Mouse (Mus musculus): ENCODE results near the gene Tnfsf12. TPM values are rescaled to one million over a fixed set of nuclear protein-coding genes. Genes with fewer than 3 reads are reported as not detected.

The Tnfsf12 gene
- polyA plus RNA-seq, 1 experiment from 2014 or later = 2.8 TPM

DNA sequence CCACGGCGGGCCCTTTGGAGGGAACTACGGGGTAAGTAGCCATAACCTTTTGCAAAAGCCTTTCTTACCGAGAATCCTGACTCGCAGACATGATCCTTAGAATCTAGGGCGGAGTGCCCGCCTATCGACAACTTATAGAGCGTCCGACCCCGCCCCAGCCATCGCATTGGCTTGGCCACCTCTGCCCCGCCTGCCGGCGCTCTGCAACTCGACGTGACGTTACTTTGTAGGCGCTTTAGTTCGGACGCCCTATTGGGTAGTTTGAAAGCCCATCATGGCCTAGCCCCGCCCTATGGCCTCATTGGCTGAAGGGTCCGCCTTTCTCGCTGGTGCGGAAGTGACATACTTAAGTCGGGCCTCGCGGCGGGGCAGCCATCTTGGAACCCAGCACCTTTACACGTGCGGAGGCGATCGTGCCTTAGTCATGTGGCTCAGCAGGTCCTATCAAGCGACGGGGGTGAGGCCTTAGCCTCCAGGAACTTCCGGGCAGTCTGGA, 23.4 kb downstream of the Tnfsf12 start, which contains the start of gene Eif4a1:
Gene Eif4a1, minus strand, starts transcription at position 213 of the 496 bp plus-strand sequence.
- Histone ChIP-seq H3K27ac (ENCODE audit: low read length) (peak within 1 kb of the TSS; percentile 97), H3K27me3 (ENCODE audit: control insufficient read depth, insufficient read depth, low read depth, low read length) (no peaks in the 10 kb centered on the region), H3K4me3 (ENCODE audit: low read depth, low read length) (peak within 1 kb of the TSS; percentile 97), H3K4me2 (ENCODE audit: low read depth, low read length) (peak within 1 kb of the TSS; percentile 78), H3K9ac (ENCODE audit: low read depth, low read length) (peak within 1 kb of the TSS; percentile 98), H3K4me1 (ENCODE audit: control insufficient read depth, low read depth, low read length) (peaks cover 22% of the 10 kb centered on the region), H3K9me3 (replicated peaks; ENCODE audit: control insufficient read depth, low read length) (no peaks in the 10 kb centered on the region), H3K36me3 (ENCODE audit: control insufficient read depth, insufficient read depth) (peaks cover 64% of the 10 kb centered on the region)
- WGBS (ENCODE audit: insufficient replicate concordance) = under 1% methylated on average over 36 of the region's 36 CpGs
- peak; percentile 95 for ATAC-seq (ENCODE audit: low read depth)

DNA sequence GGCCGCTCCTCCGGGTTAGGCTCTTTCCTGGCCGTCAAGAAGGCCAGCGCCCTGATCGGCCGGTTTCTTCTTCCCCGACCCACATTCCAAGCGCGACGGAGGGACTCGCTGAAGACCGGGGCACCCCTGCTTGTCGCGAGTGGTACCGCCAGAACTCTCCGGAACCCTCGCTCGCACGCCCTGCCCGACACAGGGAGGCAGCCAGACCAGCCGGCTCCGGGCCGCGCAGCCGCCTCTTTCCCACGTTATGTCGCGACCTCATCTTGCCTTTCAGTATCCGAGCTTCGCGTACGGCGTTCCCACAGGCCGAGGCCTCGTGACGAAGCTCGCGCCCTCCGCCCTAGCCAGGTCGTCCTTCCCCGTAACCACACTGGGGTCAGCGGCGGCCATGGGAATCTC, 23.9 kb downstream of the Tnfsf12 start:
- Histone ChIP-seq H3K9ac (ENCODE audit: low read depth, low read length) (peak overlapping the region; percentile 98), H3K9me3 (replicated peaks; ENCODE audit: control insufficient read depth, low read length) (no peaks in the 10 kb centered on the region), H3K4me1 (ENCODE audit: control insufficient read depth, low read depth, low read length) (peaks cover 22% of the 10 kb centered on the region), H3K36me3 (ENCODE audit: control insufficient read depth, insufficient read depth) (peaks cover 63% of the 10 kb centered on the region), H3K4me2 (ENCODE audit: low read depth, low read length) (peak overlapping the region; percentile 78), H3K27me3 (ENCODE audit: control insufficient read depth, insufficient read depth, low read depth, low read length) (no peaks in the 10 kb centered on the region), H3K4me3 (ENCODE audit: low read depth, low read length) (peak overlapping the region; percentile 97), H3K27ac (ENCODE audit: low read length) (peak overlapping the region; percentile 97)
- under 1% methylated on average over 43 of the region's 43 CpGs for WGBS (ENCODE audit: insufficient replicate concordance)
- ATAC-seq (ENCODE audit: low read depth) = no peak

DNA sequence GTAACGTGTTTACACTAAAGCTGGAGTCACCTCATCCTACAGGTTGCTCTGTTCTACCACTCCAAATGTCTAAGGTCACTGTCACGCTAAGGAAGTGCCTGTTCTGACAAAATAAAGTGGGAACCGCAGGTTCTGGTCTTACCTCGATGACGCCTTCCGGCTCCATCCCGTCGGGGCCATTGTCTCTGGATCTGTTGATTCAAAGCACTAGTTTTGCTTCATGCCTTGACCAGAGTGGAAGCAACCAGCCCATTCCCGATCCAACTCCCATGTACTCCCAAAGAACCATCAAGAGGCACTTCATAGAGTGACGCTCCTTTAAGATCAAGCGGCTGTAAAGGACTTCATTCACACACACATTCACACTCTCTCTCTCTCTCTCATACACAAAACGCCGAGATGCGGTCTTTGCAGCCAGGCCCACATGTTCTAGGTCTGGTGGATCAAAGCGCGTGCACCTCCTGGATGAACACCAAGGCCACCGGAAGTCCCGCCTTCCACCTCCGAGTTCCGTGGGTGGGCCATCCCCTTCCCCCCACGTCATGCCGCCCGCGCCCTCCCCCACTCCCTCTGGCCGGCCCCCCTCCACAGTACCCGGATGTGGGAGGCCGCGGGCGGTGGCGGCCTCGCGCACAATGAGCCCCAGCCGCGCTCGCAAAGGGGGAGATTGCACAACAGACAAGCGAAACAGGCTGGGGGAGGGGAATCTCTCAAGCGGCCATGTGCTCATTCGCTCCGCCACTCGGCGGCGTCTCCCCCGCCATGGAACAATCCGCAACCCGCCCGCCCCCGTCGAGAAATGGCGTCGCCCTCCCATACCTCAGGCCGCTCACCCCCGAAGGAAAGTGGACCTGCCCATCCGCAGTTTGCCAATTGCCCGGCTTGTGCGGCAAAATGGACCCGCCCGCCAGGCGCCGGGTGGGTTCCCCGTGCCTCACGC, 24.6 kb downstream of the Tnfsf12 start:
- peaks cover 22% of the 10 kb centered on the region for H3K4me1 ChIP-seq (ENCODE audit: control insufficient read depth, low read depth, low read length)
- peak overlapping the region; percentile 78 for H3K4me2 ChIP-seq (ENCODE audit: low read depth, low read length)
- H3K36me3 ChIP-seq (ENCODE audit: control insufficient read depth, insufficient read depth) = peaks cover 62% of the 10 kb centered on the region
- H3K9ac ChIP-seq (ENCODE audit: low read depth, low read length) = peak overlapping the region; percentile 98
- H3K27me3 ChIP-seq (ENCODE audit: control insufficient read depth, insufficient read depth, low read depth, low read length) = no peaks in the 10 kb centered on the region
- under 1% methylated on average over 55 of the region's 61 CpGs for WGBS (ENCODE audit: insufficient replicate concordance)
- H3K9me3 ChIP-seq (replicated peaks; ENCODE audit: control insufficient read depth, low read length) = no peaks in the 10 kb centered on the region
- peak overlapping the region; percentile 97 for H3K4me3 ChIP-seq (ENCODE audit: low read depth, low read length)
- H3K27ac ChIP-seq (ENCODE audit: low read length) = peak overlapping the region; percentile 97
- peak; percentile 68 for ATAC-seq (ENCODE audit: low read depth)

DNA sequence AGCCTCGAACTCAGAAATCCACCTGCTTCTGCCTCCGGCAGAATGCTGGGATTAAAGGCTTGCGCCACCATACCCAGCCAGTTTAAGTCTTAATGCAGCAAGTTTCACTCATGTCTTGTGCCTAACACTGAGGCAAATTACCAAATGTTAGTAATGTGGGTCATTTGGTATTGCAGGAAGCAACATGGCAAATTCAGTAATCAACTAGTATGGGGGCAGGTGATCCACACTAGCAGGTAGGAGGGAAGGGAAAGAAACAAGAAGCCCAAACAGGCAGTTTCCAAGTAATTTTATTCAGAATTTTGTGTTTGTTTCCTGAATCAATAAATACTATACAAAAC, 29.0 kb downstream of the Tnfsf12 start:
- no peaks in the 10 kb centered on the region for H3K27me3 ChIP-seq (ENCODE audit: control insufficient read depth, insufficient read depth, low read depth, low read length)
- no peak overlapping the region for H3K4me2 ChIP-seq (ENCODE audit: low read depth, low read length)
- H3K9me3 ChIP-seq (replicated peaks; ENCODE audit: control insufficient read depth, low read length) = no peaks in the 10 kb centered on the region
- no peak overlapping the region for H3K9ac ChIP-seq (ENCODE audit: low read depth, low read length)
- WGBS (ENCODE audit: insufficient replicate concordance) = 76% methylated on average over 3 of the region's 3 CpGs
- no peak overlapping the region for H3K27ac ChIP-seq (ENCODE audit: low read length)
- no peak overlapping the region for H3K4me3 ChIP-seq (ENCODE audit: low read depth, low read length)
- no peak for ATAC-seq (ENCODE audit: low read depth)
- H3K36me3 ChIP-seq (ENCODE audit: control insufficient read depth, insufficient read depth) = peaks cover 45% of the 10 kb centered on the region
- peaks cover 28% of the 10 kb centered on the region for H3K4me1 ChIP-seq (ENCODE audit: control insufficient read depth, low read depth, low read length)

DNA sequence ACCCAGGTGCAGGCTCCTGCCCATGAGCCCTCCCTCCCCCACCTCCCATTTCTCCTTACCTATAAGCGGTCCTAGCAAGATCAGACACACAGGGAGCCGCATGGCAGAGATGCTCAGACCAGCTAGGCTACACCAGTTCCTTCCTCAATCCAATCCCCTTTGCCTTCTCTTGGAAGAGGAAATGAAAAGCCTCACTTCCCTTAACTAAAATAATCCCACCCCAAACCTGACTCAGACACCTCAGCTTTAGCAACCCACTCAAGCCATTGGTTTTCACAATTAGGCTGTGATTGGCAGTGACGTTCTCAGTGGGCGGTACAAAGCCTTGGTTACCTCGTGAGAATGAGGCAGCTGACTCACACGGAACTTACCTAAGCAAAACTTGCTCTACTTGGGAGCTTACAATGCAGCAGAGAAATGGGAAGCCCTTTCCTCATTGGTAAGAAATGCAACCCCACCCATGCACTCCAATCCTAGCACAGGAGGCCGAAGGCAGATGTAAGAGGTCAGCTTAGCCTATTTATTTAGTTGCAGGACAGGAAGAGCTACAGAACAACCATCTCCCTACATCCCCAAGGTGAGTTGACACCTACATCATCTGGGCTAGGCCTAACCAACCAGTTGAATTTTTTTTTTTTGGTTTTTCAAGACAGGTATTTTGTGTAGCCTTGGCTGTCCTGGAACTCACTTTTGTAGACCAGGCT, 29.5 kb downstream of the Tnfsf12 start, which contains the start of gene Cd68:
Gene Cd68, minus strand, starts transcription at position 193 of the 704 bp plus-strand sequence.
- H3K9ac ChIP-seq (ENCODE audit: low read depth, low read length) = no peak within 1 kb of the TSS
- H3K9me3 ChIP-seq (replicated peaks; ENCODE audit: control insufficient read depth, low read length) = no peaks in the 10 kb centered on the region
- no peak within 1 kb of the TSS; the same call in 1 of the 2 replicates for H3K4me2 ChIP-seq (ENCODE audit: low read depth, low read length)
- WGBS (ENCODE audit: insufficient replicate concordance) = 22% methylated on average over 7 of the region's 7 CpGs
- peaks cover 45% of the 10 kb centered on the region for H3K36me3 ChIP-seq (ENCODE audit: control insufficient read depth, insufficient read depth)
- no peaks in the 10 kb centered on the region for H3K27me3 ChIP-seq (ENCODE audit: control insufficient read depth, insufficient read depth, low read depth, low read length)
- ATAC-seq (ENCODE audit: low read depth) = no peak
- peak within 1 kb of the TSS; percentile 45 for H3K27ac ChIP-seq (ENCODE audit: low read length)
- H3K4me1 ChIP-seq (ENCODE audit: control insufficient read depth, low read depth, low read length) = peaks cover 33% of the 10 kb centered on the region
- H3K4me3 ChIP-seq (ENCODE audit: low read depth, low read length) = no peak within 1 kb of the TSS

DNA sequence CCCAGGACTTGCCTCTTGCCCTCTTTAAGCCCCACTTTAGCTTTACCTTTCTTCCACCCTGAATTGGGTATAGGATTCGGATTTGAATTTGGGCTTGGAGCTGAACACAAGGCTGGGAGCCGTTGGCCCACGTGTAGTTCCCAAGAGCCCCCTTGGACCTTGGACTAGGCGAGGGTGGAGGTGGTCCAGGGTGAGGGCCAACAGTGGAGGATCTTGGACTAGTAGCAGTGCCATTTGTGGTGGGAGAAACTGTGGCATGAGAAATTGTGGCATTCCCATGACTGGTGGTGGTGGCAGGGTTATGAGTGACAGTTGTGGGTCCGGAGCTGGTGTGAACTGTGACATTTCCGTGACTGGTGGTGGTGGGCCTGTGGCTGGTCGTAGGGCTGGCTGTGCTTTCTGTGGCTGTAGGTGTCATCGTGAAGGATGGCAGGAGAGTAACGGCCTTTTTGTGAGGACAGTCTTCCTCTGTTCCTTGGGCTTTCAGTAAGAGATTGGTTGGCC, 30.1 kb downstream of the Tnfsf12 start:
- Histone ChIP-seq H3K4me2 (ENCODE audit: low read depth, low read length) (no peak overlapping the region; the same call in 1 of the 2 replicates), H3K27ac (ENCODE audit: low read length) (peak overlapping the region; percentile 45), H3K4me1 (ENCODE audit: control insufficient read depth, low read depth, low read length) (peaks cover 34% of the 10 kb centered on the region), H3K27me3 (ENCODE audit: control insufficient read depth, insufficient read depth, low read depth, low read length) (no peaks in the 10 kb centered on the region), H3K4me3 (ENCODE audit: low read depth, low read length) (no peak overlapping the region), H3K36me3 (ENCODE audit: control insufficient read depth, insufficient read depth) (peaks cover 42% of the 10 kb centered on the region), H3K9me3 (replicated peaks; ENCODE audit: control insufficient read depth, low read length) (no peaks in the 10 kb centered on the region), H3K9ac (ENCODE audit: low read depth, low read length) (no peak overlapping the region)
- WGBS (ENCODE audit: insufficient replicate concordance) = 64% methylated on average over 9 of the region's 9 CpGs
- ATAC-seq (ENCODE audit: low read depth) = no peak

DNA sequence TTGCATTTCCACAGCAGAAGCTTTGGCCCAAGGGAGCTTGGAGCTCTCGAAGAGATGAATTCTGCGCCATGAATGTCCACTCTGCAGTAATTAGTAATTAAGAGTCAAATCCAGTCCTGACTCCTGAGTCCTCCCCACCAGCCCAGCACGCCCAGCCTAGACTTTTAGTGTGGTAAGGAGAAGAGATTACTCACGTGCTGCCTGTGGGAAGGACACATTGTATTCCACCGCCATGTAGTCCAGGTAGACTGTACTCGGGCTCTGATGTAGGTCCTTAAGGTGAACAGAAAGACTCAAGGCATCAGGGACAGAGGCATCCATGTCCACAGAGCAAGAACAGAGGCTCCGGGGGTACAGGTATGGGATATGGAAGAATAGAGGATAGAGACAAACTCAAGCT, 30.8 kb downstream of the Tnfsf12 start:
- peaks cover 35% of the 10 kb centered on the region for H3K36me3 ChIP-seq (ENCODE audit: control insufficient read depth, insufficient read depth)
- no peak overlapping the region for H3K9ac ChIP-seq (ENCODE audit: low read depth, low read length)
- ATAC-seq (ENCODE audit: low read depth) = no peak
- peaks cover 28% of the 10 kb centered on the region for H3K4me1 ChIP-seq (ENCODE audit: control insufficient read depth, low read depth, low read length)
- H3K9me3 ChIP-seq (replicated peaks; ENCODE audit: control insufficient read depth, low read length) = no peaks in the 10 kb centered on the region
- H3K4me2 ChIP-seq (ENCODE audit: low read depth, low read length) = no peak overlapping the region
- no peaks in the 10 kb centered on the region for H3K27me3 ChIP-seq (ENCODE audit: control insufficient read depth, insufficient read depth, low read depth, low read length)
- 0 out of 2 replicates have a peak overlapping the region, but pooled peaks have one; percentile 31 for H3K27ac ChIP-seq (ENCODE audit: low read length)
- no peak overlapping the region for H3K4me3 ChIP-seq (ENCODE audit: low read depth, low read length)
- WGBS (ENCODE audit: insufficient replicate concordance) = 85% methylated on average over 7 of the region's 7 CpGs

DNA sequence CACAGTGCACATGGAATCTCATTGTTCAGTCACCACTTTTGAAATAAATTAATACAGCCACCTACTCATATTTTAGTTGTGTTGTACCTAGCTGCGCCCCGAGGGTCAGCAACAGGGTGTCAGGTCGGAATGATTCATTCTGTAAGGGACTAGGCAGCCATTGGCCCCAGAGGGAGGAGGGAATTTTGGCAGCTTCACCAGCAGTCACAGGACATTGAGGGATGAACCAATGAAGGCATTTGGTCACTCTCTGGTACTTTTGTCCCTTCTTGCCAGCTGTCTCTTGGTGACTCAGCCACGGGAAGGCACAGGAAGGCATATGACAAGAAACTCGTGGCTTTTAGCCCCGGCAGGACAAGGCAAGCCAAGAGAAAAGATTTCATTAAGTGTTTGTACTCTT, 31.9 kb downstream of the Tnfsf12 start:
- Histone ChIP-seq H3K4me2 (ENCODE audit: low read depth, low read length) (peak overlapping the region; percentile 86; the same call in 1 of the 2 replicates), H3K4me1 (ENCODE audit: control insufficient read depth, low read depth, low read length) (peaks cover 22% of the 10 kb centered on the region), H3K9me3 (replicated peaks; ENCODE audit: control insufficient read depth, low read length) (no peaks in the 10 kb centered on the region), H3K4me3 (ENCODE audit: low read depth, low read length) (no peak overlapping the region), H3K9ac (ENCODE audit: low read depth, low read length) (no peak overlapping the region), H3K27me3 (ENCODE audit: control insufficient read depth, insufficient read depth, low read depth, low read length) (no peaks in the 10 kb centered on the region), H3K27ac (ENCODE audit: low read length) (no peak overlapping the region; the same call in 1 of the 2 replicates), H3K36me3 (ENCODE audit: control insufficient read depth, insufficient read depth) (peaks cover 25% of the 10 kb centered on the region)
- WGBS (ENCODE audit: insufficient replicate concordance) = 72% methylated on average over 6 of the region's 6 CpGs
- no peak for ATAC-seq (ENCODE audit: low read depth)

Measured in liver, embryonic 16.5 days (tissue).